Mouse (Mus musculus) kidney, adult 2 months (tissue): Measurements from ENCODE around the gene Slc12a4. TPM values are rescaled to one million over a fixed set of nuclear protein-coding genes. Genes with fewer than 3 reads are reported as not detected.
A peak's percentile ranks its signal among the peaks of the same experiment; 100 is the strongest.
"Not testable (repeated sequence)": the region's sequence is repeated elsewhere in the genome, so short reads cannot be mapped to it uniquely, and the experiment has no call there.

Experiments
- DNase-seq: peaks from one replicate; pipeline ENCODE4 v3.0.0; 2021
- H3K27ac ChIP-seq: fragments of 200-500 bp; 2 replicates; pipeline ENCODE4 v1.5.1; 2012; ENCODE audit warnings: low read depth, low read length, control low read depth, inconsistent platforms; ENCODE audit not compliant: insufficient read depth
- H3K27me3 ChIP-seq: fragments of 200-500 bp; replicated peaks from 2 replicates; pipeline ENCODE4 v1.6.1; 2012; ENCODE audit warnings: mild to moderate bottlenecking, moderate library complexity, low read length, inconsistent platforms; ENCODE audit not compliant: control insufficient read depth, insufficient read depth
- H3K36me3 ChIP-seq: fragments of 200-500 bp; 2 replicates; pipeline ENCODE4 v1.6.1; 2012; ENCODE audit warnings: mild to moderate bottlenecking, moderate library complexity, low read length, inconsistent platforms; ENCODE audit not compliant: control insufficient read depth, insufficient read depth
- H3K4me1 ChIP-seq: fragments of 200-500 bp; 2 replicates; pipeline ENCODE4 v1.6.1; 2011; ENCODE audit warnings: low read length; ENCODE audit not compliant: control insufficient read depth, insufficient read depth
- H3K4me3 ChIP-seq: fragments of 200-500 bp; 2 replicates; pipeline ENCODE4 v1.5.1; 2011; ENCODE audit warnings: mild to moderate bottlenecking, low read depth, low read length, control low read depth; ENCODE audit not compliant: insufficient read depth
- CTCF ChIP-seq: fragments of 200-500 bp; conservative IDR thresholded peaks from 2 replicates; pipeline ENCODE4 v1.5.1; 2011; ENCODE audit warnings: low read depth, mild to moderate bottlenecking, control low read depth, low read length, moderate library complexity, mixed read lengths; ENCODE audit not compliant: insufficient read depth, insufficient read length
- POLR2A ChIP-seq: fragments of 200-500 bp; IDR thresholded peaks from one replicate; pipeline ENCODE4 v1.6.1; 2011; ENCODE audit warnings: low read depth, low read length, control low read depth
- WGBS: fragments of 180-500 bp; shearing (Covaris S2); methylation state at CpG from one replicate; pipeline ENCODE4 v1.1.7; 2018; 5-methylcytosine and 5-hydroxymethylcytosine counted together
- polyA plus RNA-seq: library from polyadenylated mRNA; depleted of rRNA; stranded (reverse); fragments of >200 nt; gene quantifications from 2 replicates; pipeline ENCODE4 v1.2.3, GENCODE M21; 2012; rRNA removed

The Slc12a4 gene
- polyA plus RNA-seq: 30.9 and 33.5 TPM in 2 replicates

DNA sequence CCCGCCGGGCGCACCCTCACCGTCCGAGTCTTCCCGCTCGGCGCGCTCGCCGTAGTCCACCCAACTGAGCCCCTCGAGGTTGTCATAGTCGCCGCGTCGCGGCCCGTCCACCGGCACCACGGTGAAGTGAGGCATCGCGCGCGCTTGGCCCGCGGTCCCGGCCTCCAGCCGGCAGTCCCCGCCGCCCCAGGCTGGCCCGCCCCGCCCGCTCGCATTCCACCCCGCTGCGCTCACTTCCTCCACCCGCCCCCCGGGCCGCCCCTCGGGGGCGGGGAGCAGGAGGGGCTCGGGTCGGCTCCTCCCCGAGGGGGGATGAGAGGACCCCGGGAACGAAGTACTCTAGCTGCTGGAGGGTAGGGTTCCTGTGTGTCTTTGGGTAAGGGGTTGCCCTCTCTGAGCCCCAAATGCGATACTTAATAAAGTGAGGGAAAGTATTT, at the start of gene Slc12a4:
TSS of gene Slc12a4 (minus strand) at position 193 of the 437 bp plus-strand sequence.
- no peak for TF ChIP-seq CTCF
- TF ChIP-seq POLR2A: peak; percentile 48
- Histone ChIP-seq H3K4me1 (peaks cover 10% of the 10 kb centered on the region; the same call in 1 of the 2 replicates), H3K27me3 (no peaks in the 10 kb centered on the region), H3K27ac (peak within 1 kb of the TSS; percentile 84), H3K36me3 (no peaks in the 10 kb centered on the region), H3K4me3 (peak within 1 kb of the TSS; percentile 80)
- peak; percentile 83 for DNase-seq
- under 1% methylated on average over 47 of the region's 47 CpGs for WGBS

GRCm38 (mm10) chr8:106012203-106012602, 46.3 kb upstream of the Slc12a4 start:
- not testable (repeated sequence) for H3K27ac ChIP-seq, DNase-seq, H3K4me1 ChIP-seq, H3K4me3 ChIP-seq, H3K27me3 ChIP-seq, H3K36me3 ChIP-seq
- 74% methylated on average over 8 of the region's 8 CpGs for WGBS

DNA sequence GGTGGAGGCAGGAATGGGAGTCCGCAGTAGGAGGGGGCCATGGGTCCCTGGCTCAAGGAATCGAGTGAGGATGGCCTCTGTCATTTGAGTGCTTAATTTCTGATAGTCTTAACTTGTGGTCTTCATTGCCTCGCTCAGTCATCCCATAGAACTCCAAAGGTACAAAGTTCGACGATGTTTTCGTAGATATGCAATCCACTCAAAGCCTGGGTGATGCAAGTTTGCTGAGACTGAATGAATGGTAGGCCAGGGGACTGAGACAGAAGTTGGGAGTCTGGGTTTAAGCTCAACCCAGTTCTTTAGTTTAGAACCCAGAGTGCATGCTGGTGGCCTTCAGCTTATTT, 45.7 kb upstream of the Slc12a4 start, which contains the start of gene Ddx28:
TSS of gene Ddx28 (minus strand) at position 240 of the 344 bp plus-strand sequence.
- Histone ChIP-seq H3K36me3 (no peaks in the 10 kb centered on the region), H3K27ac (no peak within 1 kb of the TSS), H3K27me3 (no peaks in the 10 kb centered on the region), H3K4me1 (peaks cover 5% of the 10 kb centered on the region; the same call in 1 of the 2 replicates), H3K4me3 (peak within 1 kb of the TSS; percentile 73)
- TF ChIP-seq CTCF (no peak), POLR2A (no peak)
- WGBS: 2% methylated on average over 6 of the region's 6 CpGs
- DNase-seq: no peak

- no peak overlapping the region for H3K27ac ChIP-seq
- H3K4me1 ChIP-seq: peaks cover 5% of the 10 kb centered on the region; the same call in 1 of the 2 replicates
- peak; percentile 96 for DNase-seq
- TF ChIP-seq CTCF (no peak), POLR2A (peak; percentile 56)
- no peaks in the 10 kb centered on the region for H3K36me3 ChIP-seq
- H3K27me3 ChIP-seq: no peaks in the 10 kb centered on the region
- 1% methylated on average over 74 of the region's 74 CpGs for WGBS
- peak overlapping the region; percentile 73 for H3K4me3 ChIP-seq
These were observed 45.1 kb upstream of the Slc12a4 start for GRCm38 (mm10) chr8:106010748-106011642.

DNA sequence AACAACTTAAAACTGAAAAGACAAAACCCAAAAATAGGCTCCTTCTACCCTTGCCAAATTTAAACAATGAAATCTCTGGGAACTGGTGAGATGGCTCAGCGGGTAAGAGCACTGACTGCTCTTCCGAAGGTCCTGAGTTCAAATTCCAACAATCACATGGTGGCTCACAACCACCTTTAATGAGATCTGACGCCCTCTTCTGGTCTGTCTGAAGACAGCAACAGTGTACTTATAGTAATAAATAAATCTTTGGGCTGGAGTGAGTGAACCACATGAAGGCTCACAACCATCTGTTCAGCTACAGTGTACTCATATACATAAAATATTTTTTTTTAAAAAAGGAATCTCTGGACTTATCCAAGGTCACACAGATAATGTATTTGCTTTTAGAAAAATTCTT, 42.0 kb upstream of the Slc12a4 start:
- not testable (repeated sequence) for H3K4me3 ChIP-seq, H3K27me3 ChIP-seq, H3K27ac ChIP-seq, H3K36me3 ChIP-seq, H3K4me1 ChIP-seq
- DNase-seq: peak; percentile 15
- 45% methylated on average over 3 of the region's 3 CpGs for WGBS

DNA sequence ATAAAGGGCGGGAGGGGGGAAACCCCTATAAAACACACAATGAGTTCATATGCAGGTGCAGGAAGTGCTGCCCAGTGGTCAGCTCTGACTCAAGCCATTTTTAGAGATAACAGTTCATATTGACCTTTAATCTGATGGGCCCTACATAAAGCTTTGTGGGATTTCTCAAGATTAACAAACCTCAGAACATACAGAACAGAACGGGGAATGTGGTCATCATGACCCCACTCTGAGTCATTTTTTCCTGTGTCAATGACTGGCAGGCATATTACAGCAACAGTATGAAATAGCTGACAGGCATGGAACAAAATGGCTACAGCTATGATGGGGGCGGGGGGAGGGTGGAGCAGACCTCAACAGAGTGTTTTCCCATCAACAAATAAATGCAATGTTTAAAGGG, 41.2 kb upstream of the Slc12a4 start:
- no peak for DNase-seq

GRCm38 (mm10) chr8:106006413-106006812, 40.5 kb upstream of the Slc12a4 start:
- H3K27me3 ChIP-seq: no peaks in the 10 kb centered on the region
- no peaks in the 10 kb centered on the region for H3K36me3 ChIP-seq
- TF ChIP-seq POLR2A (no peak), CTCF (peak; percentile 33; the same call in 1 of the 2 replicates)
- 90% methylated on average over 4 of the region's 4 CpGs for WGBS
- peaks cover 5% of the 10 kb centered on the region; the same call in 1 of the 2 replicates for H3K4me1 ChIP-seq
- DNase-seq: peak; percentile 14
- no peak overlapping the region for H3K4me3 ChIP-seq
- no peak overlapping the region for H3K27ac ChIP-seq

More for the DNA sequence above, 41.2 kb upstream of the Slc12a4 start:
- Histone ChIP-seq H3K36me3 (no peaks in the 10 kb centered on the region), H3K27ac (no peak overlapping the region), H3K4me3 (no peak overlapping the region), H3K4me1 (peaks cover 5% of the 10 kb centered on the region; the same call in 1 of the 2 replicates), H3K27me3 (no peaks in the 10 kb centered on the region)
- WGBS: 76% methylated on average over 3 of the region's 3 CpGs
- TF ChIP-seq CTCF (no peak), POLR2A (no peak)
